Mouse (Mus musculus): ENCODE data around the gene Slc39a9. TPM values are rescaled to one million over a fixed set of nuclear protein-coding genes. Genes with fewer than 3 reads are reported as not detected.

Slc39a9 gene
- polyA plus RNA-seq, 1 experiment from 2014 or later, result 19.4 TPM

GRCm38 (mm10) chr12:80684316-80684715, 40.6 kb downstream of the Slc39a9 start:
- H3K36me3 ChIP-seq (ENCODE audit: control insufficient read depth, insufficient read depth, low read length), result peaks cover 8% of the 10 kb centered on the region; the same call in 1 of the 2 replicates
- no peak overlapping the region for H3K4me3 ChIP-seq (ENCODE audit: control insufficient read depth in 1 of 2, insufficient read depth in 1 of 2, low read depth in 1 of 2, low read length in 2 of 2)
- no peak overlapping the region for H3K9ac ChIP-seq (ENCODE audit: low read length)
- no peak overlapping the region for H3K27ac ChIP-seq (replicated peaks in 1 of 2; ENCODE audit: control insufficient read depth in 1 of 2, insufficient read depth in 1 of 2, low read depth in 2 of 2, low read length in 2 of 2)
- 90% methylated on average over 3 of the region's 3 CpGs for WGBS
- H3K27me3 ChIP-seq (ENCODE audit: control insufficient read depth, insufficient read depth, low read length), result no peaks in the 10 kb centered on the region
- H3K4me1 ChIP-seq (ENCODE audit: control insufficient read depth in 2 of 2, insufficient read depth in 2 of 2, low read length in 2 of 2), result peaks cover 6% of the 10 kb centered on the region in 2 experiments; a peak in 1 of 4 replicates
- H3K9me3 ChIP-seq (ENCODE audit: control insufficient read depth, low read length), result no peaks in the 10 kb centered on the region
- no peak for ATAC-seq (ENCODE audit: insufficient number of reproducible peaks, insufficient read depth, low FRiP score, low read depth)
- no peak overlapping the region for H3K4me2 ChIP-seq (ENCODE audit: low read length)

GRCm38 (mm10) chr12:80687788-80688211, 44.1 kb downstream of the Slc39a9 start:
- 34% methylated on average over 10 of the region's 10 CpGs for WGBS
- Histone ChIP-seq H3K4me3 (ENCODE audit: control insufficient read depth in 1 of 2, insufficient read depth in 1 of 2, low read depth in 1 of 2, low read length in 2 of 2) (no peak overlapping the region), H3K9me3 (ENCODE audit: control insufficient read depth, low read length) (no peaks in the 10 kb centered on the region), H3K4me1 (ENCODE audit: control insufficient read depth in 2 of 2, insufficient read depth in 2 of 2, low read length in 2 of 2) (peaks cover 8 to 17% of the 10 kb centered on the region in 2 experiments; a peak in 3 of 4 replicates), H3K36me3 (ENCODE audit: control insufficient read depth, insufficient read depth, low read length) (no peaks in the 10 kb centered on the region), H3K4me2 (ENCODE audit: low read length) (peak overlapping the region; percentile 14; the same call in 1 of the 2 replicates), H3K9ac (ENCODE audit: low read length) (no peak overlapping the region), H3K27ac (replicated peaks in 1 of 2; ENCODE audit: control insufficient read depth in 1 of 2, insufficient read depth in 1 of 2, low read depth in 2 of 2, low read length in 2 of 2) (no peak overlapping the region), H3K27me3 (ENCODE audit: control insufficient read depth, insufficient read depth, low read length) (peaks cover 24% of the 10 kb centered on the region)
- 0 out of 2 replicates have a peak, but pooled peaks have one; percentile 62 for ATAC-seq (ENCODE audit: insufficient number of reproducible peaks, insufficient read depth, low FRiP score, low read depth)

GRCm38 (mm10) chr12:80689696-80690095, 46.0 kb downstream of the Slc39a9 start:
- H3K27ac ChIP-seq (replicated peaks in 1 of 2; ENCODE audit: control insufficient read depth in 1 of 2, insufficient read depth in 1 of 2, low read depth in 2 of 2, low read length in 2 of 2), result no peak overlapping the region
- no peaks in the 10 kb centered on the region for H3K9me3 ChIP-seq (ENCODE audit: control insufficient read depth, low read length)
- no peak overlapping the region for H3K9ac ChIP-seq (ENCODE audit: low read length)
- 70% methylated on average over 5 of the region's 5 CpGs for WGBS
- no peak for ATAC-seq (ENCODE audit: insufficient number of reproducible peaks, insufficient read depth, low FRiP score, low read depth)
- peaks cover 35% of the 10 kb centered on the region for H3K27me3 ChIP-seq (ENCODE audit: control insufficient read depth, insufficient read depth, low read length)
- no peaks in the 10 kb centered on the region for H3K36me3 ChIP-seq (ENCODE audit: control insufficient read depth, insufficient read depth, low read length)
- no peak overlapping the region for H3K4me3 ChIP-seq (ENCODE audit: control insufficient read depth in 1 of 2, insufficient read depth in 1 of 2, low read depth in 1 of 2, low read length in 2 of 2)
- H3K4me1 ChIP-seq (ENCODE audit: control insufficient read depth in 2 of 2, insufficient read depth in 2 of 2, low read length in 2 of 2), result peaks cover 15 to 29% of the 10 kb centered on the region in 2 experiments; a peak in 3 of 4 replicates
- no peak overlapping the region for H3K4me2 ChIP-seq (ENCODE audit: low read length)

GRCm38 (mm10) chr12:80691671-80692091, 48.0 kb downstream of the Slc39a9 start:
- Histone ChIP-seq H3K4me1 (ENCODE audit: control insufficient read depth in 2 of 2, insufficient read depth in 2 of 2, low read length in 2 of 2) (peaks cover 16 to 29% of the 10 kb centered on the region in 2 experiments; a peak in 3 of 4 replicates), H3K36me3 (ENCODE audit: control insufficient read depth, insufficient read depth, low read length) (no peaks in the 10 kb centered on the region), H3K4me3 (ENCODE audit: control insufficient read depth in 1 of 2, insufficient read depth in 1 of 2, low read depth in 1 of 2, low read length in 2 of 2) (peak overlapping the region in 1 of 2 experiments; percentile 46; a peak in 1 of 4 replicates), H3K4me2 (ENCODE audit: low read length) (peak overlapping the region; percentile 73; the same call in 1 of the 2 replicates), H3K9me3 (ENCODE audit: control insufficient read depth, low read length) (no peaks in the 10 kb centered on the region), H3K27me3 (ENCODE audit: control insufficient read depth, insufficient read depth, low read length) (peaks cover 35% of the 10 kb centered on the region), H3K9ac (ENCODE audit: low read length) (no peak overlapping the region), H3K27ac (replicated peaks in 1 of 2; ENCODE audit: control insufficient read depth in 1 of 2, insufficient read depth in 1 of 2, low read depth in 2 of 2, low read length in 2 of 2) (no peak overlapping the region)
- no peak for ATAC-seq (ENCODE audit: insufficient number of reproducible peaks, insufficient read depth, low FRiP score, low read depth)
- 23% methylated on average over 12 of the region's 12 CpGs for WGBS

GRCm38 (mm10) chr12:80692269-80692972, 48.7 kb downstream of the Slc39a9 start, which contains the start of gene Plekhd1:
TSS of gene Plekhd1 (plus strand) at chr12:80692591.
- ATAC-seq (ENCODE audit: insufficient number of reproducible peaks, insufficient read depth, low FRiP score, low read depth), result 0 out of 2 replicates have a peak, but pooled peaks have one; percentile 34
- Histone ChIP-seq H3K4me1 (ENCODE audit: control insufficient read depth in 2 of 2, insufficient read depth in 2 of 2, low read length in 2 of 2) (peaks cover 15 to 25% of the 10 kb centered on the region in 2 experiments; a peak in 3 of 4 replicates), H3K4me2 (ENCODE audit: low read length) (peak within 1 kb of the TSS; percentile 73), H3K4me3 (ENCODE audit: control insufficient read depth in 1 of 2, insufficient read depth in 1 of 2, low read depth in 1 of 2, low read length in 2 of 2) (peak within 1 kb of the TSS; percentile 34 to 46), H3K9me3 (ENCODE audit: control insufficient read depth, low read length) (no peaks in the 10 kb centered on the region), H3K27me3 (ENCODE audit: control insufficient read depth, insufficient read depth, low read length) (peaks cover 35% of the 10 kb centered on the region), H3K27ac (replicated peaks in 1 of 2; ENCODE audit: control insufficient read depth in 1 of 2, insufficient read depth in 1 of 2, low read depth in 2 of 2, low read length in 2 of 2) (no peak within 1 kb of the TSS), H3K36me3 (ENCODE audit: control insufficient read depth, insufficient read depth, low read length) (no peaks in the 10 kb centered on the region), H3K9ac (ENCODE audit: low read length) (peak within 1 kb of the TSS; percentile 45)
- 1% methylated on average over 48 of the region's 52 CpGs for WGBS

- Histone ChIP-seq H3K9ac (ENCODE audit: low read length) (no peak overlapping the region), H3K4me3 (ENCODE audit: control insufficient read depth in 1 of 2, insufficient read depth in 1 of 2, low read depth in 1 of 2, low read length in 2 of 2) (no peak overlapping the region), H3K9me3 (ENCODE audit: control insufficient read depth, low read length) (no peaks in the 10 kb centered on the region), H3K4me2 (ENCODE audit: low read length) (peak overlapping the region; percentile 73; the same call in 1 of the 2 replicates), H3K36me3 (ENCODE audit: control insufficient read depth, insufficient read depth, low read length) (no peaks in the 10 kb centered on the region), H3K4me1 (ENCODE audit: control insufficient read depth in 2 of 2, insufficient read depth in 2 of 2, low read length in 2 of 2) (peaks cover 10 to 23% of the 10 kb centered on the region in 2 experiments; a peak in 3 of 4 replicates), H3K27me3 (ENCODE audit: control insufficient read depth, insufficient read depth, low read length) (peaks cover 35% of the 10 kb centered on the region), H3K27ac (replicated peaks in 1 of 2; ENCODE audit: control insufficient read depth in 1 of 2, insufficient read depth in 1 of 2, low read depth in 2 of 2, low read length in 2 of 2) (no peak overlapping the region)
- no peak for ATAC-seq (ENCODE audit: insufficient number of reproducible peaks, insufficient read depth, low FRiP score, low read depth)
- 49% methylated on average over 2 of the region's 2 CpGs for WGBS
Observed at GRCm38 (mm10) chr12:80693700-80694099, 50.0 kb downstream of the Slc39a9 start.

GRCm38 (mm10) chr12:80695004-80695403, 51.3 kb downstream of the Slc39a9 start:
- Histone ChIP-seq H3K4me3 (ENCODE audit: control insufficient read depth in 1 of 2, insufficient read depth in 1 of 2, low read depth in 1 of 2, low read length in 2 of 2) (no peak overlapping the region), H3K4me2 (ENCODE audit: low read length) (no peak overlapping the region), H3K27me3 (ENCODE audit: control insufficient read depth, insufficient read depth, low read length) (peaks cover 35% of the 10 kb centered on the region), H3K36me3 (ENCODE audit: control insufficient read depth, insufficient read depth, low read length) (no peaks in the 10 kb centered on the region), H3K27ac (replicated peaks in 1 of 2; ENCODE audit: control insufficient read depth in 1 of 2, insufficient read depth in 1 of 2, low read depth in 2 of 2, low read length in 2 of 2) (no peak overlapping the region), H3K9ac (ENCODE audit: low read length) (no peak overlapping the region), H3K9me3 (ENCODE audit: control insufficient read depth, low read length) (no peaks in the 10 kb centered on the region), H3K4me1 (ENCODE audit: control insufficient read depth in 2 of 2, insufficient read depth in 2 of 2, low read length in 2 of 2) (peaks cover 14 to 23% of the 10 kb centered on the region in 2 experiments)
- WGBS, result 80% methylated on average over 3 of the region's 3 CpGs
- no peak for ATAC-seq (ENCODE audit: insufficient number of reproducible peaks, insufficient read depth, low FRiP score, low read depth)
